Mouse (Mus musculus) hindbrain, embryonic 15.5 days (tissue): ENCODE results near the gene Faim2. TPM values are rescaled to one million over a fixed set of nuclear protein-coding genes. Genes with fewer than 3 reads are reported as not detected.

Experiments
- ATAC-seq: fragments of 200-750 bp; cut with Nextera tagmentation; 2 replicates; pipeline ENCODE4 v1.8.0; 2017; ENCODE audit warnings: low read depth, moderate number of reproducible peaks, moderate TSS enrichment; ENCODE audit not compliant: low FRiP score
- H3K27ac ChIP-seq: fragments of 300-500 bp; sonication (generic); replicated peaks from 2 replicates; pipeline ENCODE4 v1.5.1; 2015; ENCODE audit warnings: mild to moderate bottlenecking, inconsistent platforms
- H3K27me3 ChIP-seq: fragments of 300-500 bp; sonication (generic); 2 replicates; pipeline ENCODE4 v1.6.1; 2015; ENCODE audit warnings: control low read depth, inconsistent platforms
- H3K36me3 ChIP-seq: fragments of 300-500 bp; sonication (generic); 2 replicates; pipeline ENCODE4 v1.6.1; 2015; ENCODE audit warnings: control low read depth, inconsistent platforms
- H3K4me1 ChIP-seq: fragments of 300-500 bp; sonication (generic); replicated peaks from 2 replicates; pipeline ENCODE4 v1.6.1; 2015; ENCODE audit warnings: control low read depth, inconsistent platforms
- H3K4me2 ChIP-seq: fragments of 300-500 bp; sonication (generic); 2 replicates; pipeline ENCODE4 v1.6.1; 2015; ENCODE audit warnings: moderate library complexity, mild to moderate bottlenecking, inconsistent platforms
- H3K4me3 ChIP-seq: fragments of 300-500 bp; sonication (generic); 2 replicates; pipeline ENCODE4 v1.5.1; 2015; ENCODE audit warnings: mild to moderate bottlenecking, inconsistent platforms
- H3K9ac ChIP-seq: fragments of 300-500 bp; sonication (generic); 2 replicates; pipeline ENCODE4 v1.6.1; 2015; ENCODE audit warnings: inconsistent platforms
- H3K9me3 ChIP-seq: fragments of 300-500 bp; sonication (generic); 2 replicates; pipeline ENCODE4 v1.6.1; 2016; ENCODE audit warnings: control low read depth, inconsistent platforms
- WGBS: fragments of 180-500 bp; shearing (Covaris S2); methylation state at CpG from one replicate; pipeline ENCODE4 v1.1.7; 2015; 5-methylcytosine and 5-hydroxymethylcytosine counted together
- polyA plus RNA-seq: library from polyadenylated mRNA; unstranded; fragments of >200 nt; fragmentation: Nextera tagmentation; extraction: Ambion mirVana; gene quantifications from 2 replicates; pipeline ENCODE4 v1.2.1, GENCODE M21; 2015

Faim2 gene
- polyA plus RNA-seq, 1 experiment from 2014 or later: 48.7 TPM

- no peaks in the 10 kb centered on the region for H3K36me3 ChIP-seq
- no peaks in the 10 kb centered on the region for H3K9me3 ChIP-seq
- no peak overlapping the region for H3K9ac ChIP-seq
- peaks cover 9% of the 10 kb centered on the region; the same call in 1 of the 2 replicates for H3K4me1 ChIP-seq
- no peak overlapping the region for H3K4me3 ChIP-seq
- no peaks in the 10 kb centered on the region for H3K27me3 ChIP-seq
- H3K27ac ChIP-seq: 0 out of 2 replicates have a peak overlapping the region, but pooled peaks have one; percentile 11
- no peak overlapping the region for H3K4me2 ChIP-seq
- WGBS: 49% methylated on average over 11 of the region's 11 CpGs
- ATAC-seq: peak; percentile 83
Observed at GRCm38 (mm10) chr15:99536889-99537862, 9.2 kb upstream of the Faim2 start.

GRCm38 (mm10) chr15:99532023-99532422 lies 4.1 kb upstream of the Faim2 start:
- Histone ChIP-seq H3K36me3 (no peaks in the 10 kb centered on the region), H3K4me3 (no peak overlapping the region), H3K27me3 (no peaks in the 10 kb centered on the region), H3K4me2 (no peak overlapping the region), H3K9me3 (no peaks in the 10 kb centered on the region), H3K4me1 (peaks cover 19% of the 10 kb centered on the region), H3K9ac (no peak overlapping the region), H3K27ac (no peak overlapping the region)
- ATAC-seq: no peak
- WGBS: 68% methylated on average over 3 of the region's 3 CpGs

GRCm38 (mm10) chr15:99531146-99531545 lies 3.2 kb upstream of the Faim2 start:
- ATAC-seq: no peak
- no peak overlapping the region for H3K27ac ChIP-seq
- H3K4me2 ChIP-seq: no peak overlapping the region
- H3K36me3 ChIP-seq: no peaks in the 10 kb centered on the region
- peaks cover 26% of the 10 kb centered on the region for H3K4me1 ChIP-seq
- no peak overlapping the region for H3K4me3 ChIP-seq
- no peak overlapping the region for H3K9ac ChIP-seq
- no peaks in the 10 kb centered on the region for H3K9me3 ChIP-seq
- no peaks in the 10 kb centered on the region for H3K27me3 ChIP-seq
- 39% methylated on average over 6 of the region's 6 CpGs for WGBS

GRCm38 (mm10) chr15:99526681-99527080 lies 1.3 kb downstream of the Faim2 start:
- peak overlapping the region; percentile 51; the same call in 1 of the 2 replicates for H3K9ac ChIP-seq
- H3K27ac ChIP-seq: peak overlapping the region; percentile 86
- 62% methylated on average over 2 of the region's 2 CpGs for WGBS
- H3K36me3 ChIP-seq: no peaks in the 10 kb centered on the region
- peak overlapping the region; percentile 69 for H3K4me2 ChIP-seq
- H3K4me1 ChIP-seq: peaks cover 30% of the 10 kb centered on the region
- no peaks in the 10 kb centered on the region for H3K27me3 ChIP-seq
- H3K4me3 ChIP-seq: peak overlapping the region; percentile 38
- no peak for ATAC-seq
- no peaks in the 10 kb centered on the region for H3K9me3 ChIP-seq

GRCm38 (mm10) chr15:99520306-99520705 lies 7.7 kb downstream of the Faim2 start:
- ATAC-seq: no peak
- Histone ChIP-seq H3K4me2 (no peak overlapping the region), H3K9me3 (no peaks in the 10 kb centered on the region), H3K9ac (no peak overlapping the region), H3K36me3 (peaks cover 8% of the 10 kb centered on the region; the same call in 1 of the 2 replicates), H3K27ac (no peak overlapping the region), H3K27me3 (no peaks in the 10 kb centered on the region), H3K4me3 (no peak overlapping the region), H3K4me1 (no peaks in the 10 kb centered on the region)
- 84% methylated on average over 7 of the region's 7 CpGs for WGBS

- H3K9me3 ChIP-seq: no peaks in the 10 kb centered on the region
- no peak for ATAC-seq
- whole genome bisulfite sequencing: 93% methylated on average over 9 of the region's 9 CpGs
- H3K4me3 ChIP-seq: no peak overlapping the region
- no peak overlapping the region for H3K9ac ChIP-seq
- peaks cover 8% of the 10 kb centered on the region; the same call in 1 of the 2 replicates for H3K36me3 ChIP-seq
- no peak overlapping the region for H3K27ac ChIP-seq
- H3K27me3 ChIP-seq: no peaks in the 10 kb centered on the region
- no peak overlapping the region for H3K4me2 ChIP-seq
- no peaks in the 10 kb centered on the region for H3K4me1 ChIP-seq
Observed at GRCm38 (mm10) chr15:99519626-99520025, 8.3 kb downstream of the Faim2 start.

GRCm38 (mm10) chr15:99517715-99518114 lies 10.2 kb downstream of the Faim2 start:
- Histone ChIP-seq H3K9me3 (no peaks in the 10 kb centered on the region), H3K4me3 (no peak overlapping the region), H3K9ac (no peak overlapping the region), H3K27me3 (no peaks in the 10 kb centered on the region), H3K27ac (no peak overlapping the region), H3K36me3 (peaks cover 8% of the 10 kb centered on the region; the same call in 1 of the 2 replicates), H3K4me2 (no peak overlapping the region), H3K4me1 (no peaks in the 10 kb centered on the region)
- no peak; the same call in 1 of the 2 replicates for ATAC-seq
- 73% methylated on average over 7 of the region's 7 CpGs for WGBS

- H3K27me3 ChIP-seq: no peaks in the 10 kb centered on the region
- H3K4me2 ChIP-seq: no peak overlapping the region
- 66% methylated on average over 8 of the region's 8 CpGs for WGBS
- H3K4me1 ChIP-seq: no peaks in the 10 kb centered on the region
- no peak for ATAC-seq
- no peak overlapping the region for H3K4me3 ChIP-seq
- no peaks in the 10 kb centered on the region for H3K9me3 ChIP-seq
- no peak overlapping the region for H3K9ac ChIP-seq
- H3K36me3 ChIP-seq: peaks cover 8% of the 10 kb centered on the region; the same call in 1 of the 2 replicates
- H3K27ac ChIP-seq: no peak overlapping the region
Observed at GRCm38 (mm10) chr15:99516715-99517114, 11.2 kb downstream of the Faim2 start.

GRCm38 (mm10) chr15:99511797-99512525 lies 16.0 kb downstream of the Faim2 start:
- Histone ChIP-seq H3K4me3 (no peak overlapping the region), H3K4me1 (no peaks in the 10 kb centered on the region), H3K9ac (no peak overlapping the region), H3K27me3 (no peaks in the 10 kb centered on the region), H3K4me2 (no peak overlapping the region), H3K36me3 (no peaks in the 10 kb centered on the region), H3K9me3 (no peaks in the 10 kb centered on the region), H3K27ac (no peak overlapping the region)
- ATAC-seq: no peak
- WGBS: 74% methylated on average over 15 of the region's 15 CpGs

- H3K4me1 ChIP-seq: no peaks in the 10 kb centered on the region
- H3K4me3 ChIP-seq: no peak overlapping the region
- H3K27me3 ChIP-seq: no peaks in the 10 kb centered on the region
- no peak overlapping the region for H3K9ac ChIP-seq
- no peaks in the 10 kb centered on the region for H3K9me3 ChIP-seq
- H3K27ac ChIP-seq: no peak overlapping the region
- H3K4me2 ChIP-seq: no peak overlapping the region
- H3K36me3 ChIP-seq: no peaks in the 10 kb centered on the region
- WGBS: 99% methylated on average over 3 of the region's 3 CpGs
- no peak for ATAC-seq
Observed at GRCm38 (mm10) chr15:99510621-99511020, 17.3 kb downstream of the Faim2 start.

- H3K4me3 ChIP-seq: no peak overlapping the region
- H3K36me3 ChIP-seq: no peaks in the 10 kb centered on the region
- H3K9ac ChIP-seq: no peak overlapping the region
- no peak for ATAC-seq
- 87% methylated on average over 7 of the region's 7 CpGs for WGBS
- H3K27me3 ChIP-seq: no peaks in the 10 kb centered on the region
- H3K4me1 ChIP-seq: no peaks in the 10 kb centered on the region
- no peaks in the 10 kb centered on the region for H3K9me3 ChIP-seq
- no peak overlapping the region for H3K4me2 ChIP-seq
- no peak overlapping the region for H3K27ac ChIP-seq
Observed at GRCm38 (mm10) chr15:99509840-99510239, 18.1 kb downstream of the Faim2 start.
